Mouse (Mus musculus): ENCODE results near the gene Yy1. TPM values are rescaled to one million over a fixed set of nuclear protein-coding genes. Genes with fewer than 3 reads are reported as not detected.

The Yy1 gene
- polyA plus RNA-seq, 1 experiment = 23.9 TPM

DNA sequence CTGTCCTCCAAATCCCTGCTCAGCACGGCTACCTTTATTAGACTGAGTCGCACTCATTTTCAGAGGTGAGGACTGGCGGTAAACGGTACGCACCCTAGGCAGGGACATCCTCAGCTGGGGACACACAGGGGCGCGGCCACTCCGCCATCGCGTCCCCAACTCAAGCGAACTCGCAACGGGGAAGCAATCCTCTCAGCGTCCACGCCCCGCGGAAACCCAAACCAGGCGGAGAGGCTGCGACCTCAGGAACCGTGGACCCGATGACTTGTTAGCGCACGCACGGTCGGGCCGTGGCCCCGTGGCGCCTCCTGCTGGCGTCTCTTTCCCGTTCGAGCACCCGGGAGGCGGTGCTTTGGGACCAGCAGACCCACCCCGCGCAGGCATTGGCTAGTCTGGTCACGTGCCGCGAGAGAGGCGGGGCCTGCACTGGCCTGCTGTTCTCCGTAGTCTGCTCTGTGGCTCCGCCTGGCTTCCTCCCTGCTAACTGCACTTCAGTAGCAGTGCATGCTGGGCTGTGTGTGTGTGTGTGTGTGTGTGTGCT lies 35.0 kb upstream of the Yy1 start:
- H3K27ac ChIP-seq (ENCODE audit: insufficient read depth, low read length) = no peak overlapping the region
- TF ChIP-seq POLR2A (IDR thresholded peaks at IDR 0.05; ENCODE audit: borderline replicate concordance, insufficient read depth, low read length) (peak; percentile 72; the same call in 1 of the 2 replicates), CTCF (IDR thresholded peaks at IDR 0.05; ENCODE audit: borderline replicate concordance, insufficient read depth, low read depth, low read length) (no peak; the same call in none of the 2 replicates)
- no peaks in the 10 kb centered on the region for H3K4me1 ChIP-seq (ENCODE audit: control insufficient read depth, insufficient read depth, low read length)
- H3K27me3 ChIP-seq (ENCODE audit: control insufficient read depth, insufficient read depth, low read length) = no peaks in the 10 kb centered on the region
- WGBS = under 1% methylated on average over 41 of the region's 41 CpGs
- H3K4me3 ChIP-seq (replicated peaks; ENCODE audit: insufficient read depth, low read depth, low read length) = peak overlapping the region; percentile 60
- peak; percentile 96 for DNase-seq

DNA sequence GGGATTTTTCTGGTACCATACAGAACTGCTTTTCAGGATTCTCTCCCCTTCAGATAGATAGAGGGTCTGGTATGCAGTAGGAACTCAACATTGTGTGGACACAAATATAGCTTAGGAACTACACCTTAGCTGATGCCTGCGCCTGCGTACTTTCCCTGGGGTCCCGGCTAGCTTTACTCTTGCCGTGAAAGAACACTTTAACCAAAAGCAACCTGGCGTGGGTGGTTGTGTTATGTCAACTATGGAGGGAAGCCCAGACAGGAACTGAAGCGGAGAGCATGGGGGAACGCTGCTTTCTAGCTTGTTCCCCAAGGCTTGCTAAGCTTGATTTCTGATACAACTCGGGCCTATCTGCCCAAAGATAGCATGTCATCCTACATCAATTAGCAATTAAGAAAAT lies 34.5 kb upstream of the Yy1 start:
- H3K27me3 ChIP-seq (ENCODE audit: control insufficient read depth, insufficient read depth, low read length) = no peaks in the 10 kb centered on the region
- 67% methylated on average over 8 of the region's 8 CpGs for WGBS
- H3K4me3 ChIP-seq (replicated peaks; ENCODE audit: insufficient read depth, low read depth, low read length) = peak overlapping the region; percentile 27
- no peak for DNase-seq
- TF ChIP-seq POLR2A (IDR thresholded peaks at IDR 0.05; ENCODE audit: borderline replicate concordance, insufficient read depth, low read length) = no peak
- TF ChIP-seq CTCF (IDR thresholded peaks at IDR 0.05; ENCODE audit: borderline replicate concordance, insufficient read depth, low read depth, low read length) = no peak
- no peaks in the 10 kb centered on the region for H3K4me1 ChIP-seq (ENCODE audit: control insufficient read depth, insufficient read depth, low read length)
- no peak overlapping the region for H3K27ac ChIP-seq (ENCODE audit: insufficient read depth, low read length)

DNA sequence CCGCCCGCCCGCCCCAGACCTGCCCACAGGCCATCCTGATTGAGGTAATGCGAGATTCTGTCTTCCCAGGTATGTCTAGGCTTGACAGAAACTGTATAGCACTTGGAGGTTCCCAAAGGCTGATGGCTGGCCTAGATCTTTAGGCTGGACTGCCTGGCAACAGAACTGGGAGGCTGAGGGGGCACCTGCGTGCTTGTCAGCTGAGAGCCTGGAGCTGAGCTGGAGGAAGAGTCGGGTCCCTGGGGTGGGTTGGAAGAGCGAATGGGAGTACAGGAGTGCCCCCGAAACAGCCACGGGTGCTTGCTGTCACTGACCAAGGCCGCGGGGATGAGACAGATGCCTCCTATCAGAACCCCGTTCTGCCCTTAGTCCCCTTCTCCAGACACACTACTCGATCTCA lies 34.1 kb upstream of the Yy1 start:
- 84% methylated on average over 13 of the region's 13 CpGs for WGBS
- H3K4me3 ChIP-seq (replicated peaks; ENCODE audit: insufficient read depth, low read depth, low read length) = no peak overlapping the region
- no peak for DNase-seq

DNA sequence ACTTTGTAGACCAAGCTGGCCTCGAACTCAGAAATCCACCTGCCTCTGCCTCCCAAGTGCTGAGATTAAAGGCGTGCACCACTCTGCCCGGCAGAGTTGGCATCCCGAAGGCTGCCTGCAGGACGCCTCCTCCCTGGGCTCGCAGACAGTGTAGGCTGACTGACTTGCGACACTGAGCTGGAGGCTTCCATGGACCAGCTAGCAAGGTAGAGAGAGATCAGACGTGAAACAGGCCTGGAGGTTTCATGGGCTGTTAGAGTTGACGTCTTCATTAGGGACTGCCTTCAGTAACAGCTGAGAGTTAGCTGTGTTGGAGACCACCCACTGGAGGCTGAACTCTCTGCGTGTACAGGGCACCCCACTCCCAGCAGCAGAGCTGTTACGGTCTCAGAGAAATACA lies 33.5 kb upstream of the Yy1 start:
- WGBS = 64% methylated on average over 11 of the region's 11 CpGs
- no peak overlapping the region for H3K27ac ChIP-seq (ENCODE audit: insufficient read depth, low read length)
- no peaks in the 10 kb centered on the region for H3K27me3 ChIP-seq (ENCODE audit: control insufficient read depth, insufficient read depth, low read length)
- no peak overlapping the region for H3K4me3 ChIP-seq (replicated peaks; ENCODE audit: insufficient read depth, low read depth, low read length)
- DNase-seq = no peak
- TF ChIP-seq CTCF (IDR thresholded peaks at IDR 0.05; ENCODE audit: borderline replicate concordance, insufficient read depth, low read depth, low read length) = no peak
- H3K4me1 ChIP-seq (ENCODE audit: control insufficient read depth, insufficient read depth, low read length) = no peaks in the 10 kb centered on the region

More for the DNA sequence above, 34.1 kb upstream of the Yy1 start:
- Histone ChIP-seq H3K27ac (ENCODE audit: insufficient read depth, low read length) (no peak overlapping the region), H3K27me3 (ENCODE audit: control insufficient read depth, insufficient read depth, low read length) (no peaks in the 10 kb centered on the region), H3K4me1 (ENCODE audit: control insufficient read depth, insufficient read depth, low read length) (no peaks in the 10 kb centered on the region)
- no peak for TF ChIP-seq POLR2A (IDR thresholded peaks at IDR 0.05; ENCODE audit: borderline replicate concordance, insufficient read depth, low read length)
- no peak for TF ChIP-seq CTCF (IDR thresholded peaks at IDR 0.05; ENCODE audit: borderline replicate concordance, insufficient read depth, low read depth, low read length)

DNA sequence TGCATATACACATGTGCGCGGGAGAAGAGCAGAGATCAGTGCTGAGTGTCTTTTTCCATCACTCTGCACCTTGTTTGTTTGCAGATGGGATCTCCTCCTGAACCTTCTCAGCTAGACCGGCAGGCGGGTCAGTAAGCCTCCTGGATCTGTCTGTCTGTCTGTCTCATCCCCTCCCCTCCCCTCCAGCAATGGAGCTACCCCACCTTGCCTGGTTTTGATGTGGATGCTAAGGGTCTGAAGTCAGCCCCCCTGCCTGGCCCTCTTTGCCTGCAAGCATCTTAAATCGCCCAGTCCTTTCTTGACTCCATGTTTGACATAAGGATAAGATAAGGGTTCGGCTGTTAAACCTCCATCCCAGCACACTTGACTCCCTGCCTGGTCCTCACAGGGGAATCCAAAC lies 32.8 kb upstream of the Yy1 start:
- TF ChIP-seq CTCF (IDR thresholded peaks at IDR 0.05; ENCODE audit: borderline replicate concordance, insufficient read depth, low read depth, low read length) (no peak), POLR2A (IDR thresholded peaks at IDR 0.05; ENCODE audit: borderline replicate concordance, insufficient read depth, low read length) (no peak)
- Histone ChIP-seq H3K27ac (ENCODE audit: insufficient read depth, low read length) (no peak overlapping the region), H3K27me3 (ENCODE audit: control insufficient read depth, insufficient read depth, low read length) (no peaks in the 10 kb centered on the region), H3K4me1 (ENCODE audit: control insufficient read depth, insufficient read depth, low read length) (no peaks in the 10 kb centered on the region), H3K4me3 (replicated peaks; ENCODE audit: insufficient read depth, low read depth, low read length) (no peak overlapping the region)
- no peak for DNase-seq
- WGBS = 90% methylated on average over 6 of the region's 6 CpGs

DNA sequence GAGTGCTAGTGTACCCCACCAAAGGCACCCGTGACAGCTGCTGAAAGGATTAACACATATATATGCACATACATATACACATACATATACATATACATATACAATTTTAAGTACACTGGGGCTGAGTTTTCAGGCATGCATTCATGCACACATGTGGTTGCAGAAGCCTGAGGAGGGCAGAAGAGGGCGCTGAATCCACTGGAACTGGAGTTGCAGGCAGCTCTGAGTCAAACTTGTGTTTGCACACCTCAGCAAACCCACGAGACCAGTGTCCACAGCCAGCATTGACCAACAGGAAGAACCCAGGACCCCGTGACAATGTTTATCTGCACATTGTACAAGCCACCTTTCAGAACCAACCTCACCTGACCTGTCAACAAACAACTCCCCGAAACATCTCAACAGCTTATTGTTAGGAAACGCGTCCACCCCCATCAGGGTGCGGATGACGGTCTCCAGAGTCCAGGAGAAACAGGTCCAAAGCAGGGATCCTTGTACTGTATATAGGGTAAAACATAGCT lies 32.2 kb upstream of the Yy1 start:
- H3K27ac ChIP-seq (ENCODE audit: insufficient read depth, low read length) = no peak overlapping the region
- H3K4me3 ChIP-seq (replicated peaks; ENCODE audit: insufficient read depth, low read depth, low read length) = no peak overlapping the region
- H3K4me1 ChIP-seq (ENCODE audit: control insufficient read depth, insufficient read depth, low read length) = no peaks in the 10 kb centered on the region
- no peaks in the 10 kb centered on the region for H3K27me3 ChIP-seq (ENCODE audit: control insufficient read depth, insufficient read depth, low read length)
- TF ChIP-seq POLR2A (IDR thresholded peaks at IDR 0.05; ENCODE audit: borderline replicate concordance, insufficient read depth, low read length) = no peak
- TF ChIP-seq CTCF (IDR thresholded peaks at IDR 0.05; ENCODE audit: borderline replicate concordance, insufficient read depth, low read depth, low read length) = no peak; the same call in 1 of the 2 replicates
- WGBS = 70% methylated on average over 9 of the region's 9 CpGs
- DNase-seq = no peak

DNA sequence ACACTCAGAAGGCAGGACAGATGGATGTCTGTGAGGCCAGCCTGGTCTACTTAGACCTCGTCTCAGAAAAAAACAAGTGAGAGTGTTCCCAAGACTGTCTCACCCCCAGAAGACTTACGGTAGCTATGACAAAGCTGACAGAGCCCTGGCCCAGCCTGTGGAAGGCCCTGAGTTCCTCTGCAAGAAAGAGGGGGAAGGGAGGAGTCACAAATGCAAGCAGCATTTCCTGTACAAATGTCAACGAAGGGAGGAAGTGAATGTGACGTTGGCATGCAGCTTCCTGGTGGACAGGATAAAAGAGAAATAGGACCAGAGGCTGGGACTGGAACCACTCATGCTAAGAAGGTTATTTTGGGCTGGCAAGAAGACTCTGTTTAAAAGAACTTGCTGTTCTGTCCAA lies 31.6 kb upstream of the Yy1 start:
- no peak overlapping the region for H3K27ac ChIP-seq (ENCODE audit: insufficient read depth, low read length)
- no peak for TF ChIP-seq POLR2A (IDR thresholded peaks at IDR 0.05; ENCODE audit: borderline replicate concordance, insufficient read depth, low read length)
- TF ChIP-seq CTCF (IDR thresholded peaks at IDR 0.05; ENCODE audit: borderline replicate concordance, insufficient read depth, low read depth, low read length) = no peak
- no peaks in the 10 kb centered on the region for H3K4me1 ChIP-seq (ENCODE audit: control insufficient read depth, insufficient read depth, low read length)
- H3K27me3 ChIP-seq (ENCODE audit: control insufficient read depth, insufficient read depth, low read length) = no peaks in the 10 kb centered on the region
- H3K4me3 ChIP-seq (replicated peaks; ENCODE audit: insufficient read depth, low read depth, low read length) = no peak overlapping the region
- DNase-seq = no peak
- 66% methylated on average over 4 of the region's 4 CpGs for WGBS

DNA sequence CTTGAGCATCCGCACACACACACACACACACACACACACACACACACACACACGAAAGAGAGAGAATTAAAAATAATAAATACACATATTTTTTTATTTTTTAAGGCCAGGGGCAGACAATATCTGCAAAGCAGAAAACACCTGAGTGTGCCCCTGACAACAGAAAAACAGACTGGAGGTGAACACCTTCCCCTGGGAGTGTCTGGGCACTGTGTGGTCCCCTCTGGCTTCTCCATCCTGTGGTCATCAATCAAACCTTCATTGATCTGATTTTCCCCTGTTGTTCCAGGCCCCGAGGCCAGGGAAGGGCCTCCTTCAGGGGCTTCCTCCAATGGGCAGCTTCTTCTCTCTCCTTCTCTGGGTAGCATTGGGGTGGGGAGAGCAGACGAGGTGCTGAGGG lies 31.1 kb upstream of the Yy1 start:
- no peak overlapping the region for H3K4me3 ChIP-seq (replicated peaks; ENCODE audit: insufficient read depth, low read depth, low read length)
- no peaks in the 10 kb centered on the region for H3K4me1 ChIP-seq (ENCODE audit: control insufficient read depth, insufficient read depth, low read length)
- no peak for DNase-seq
- H3K27ac ChIP-seq (ENCODE audit: insufficient read depth, low read length) = no peak overlapping the region
- no peaks in the 10 kb centered on the region for H3K27me3 ChIP-seq (ENCODE audit: control insufficient read depth, insufficient read depth, low read length)
- WGBS = 78% methylated on average over 4 of the region's 4 CpGs
- TF ChIP-seq POLR2A (IDR thresholded peaks at IDR 0.05; ENCODE audit: borderline replicate concordance, insufficient read depth, low read length) (no peak), CTCF (IDR thresholded peaks at IDR 0.05; ENCODE audit: borderline replicate concordance, insufficient read depth, low read depth, low read length) (no peak)

All from cerebellum, adult 2 months (tissue).